Mouse (Mus musculus) heart, postnatal 0 days (tissue): ENCODE measurements around the gene Ier5l. TPM values are rescaled to one million over a fixed set of nuclear protein-coding genes. Genes with fewer than 3 reads are reported as not detected.

ENCODE experiments used
- ATAC-seq: fragments of 200-750 bp; cut with Nextera tagmentation; 2 replicates; pipeline ENCODE4 v1.8.0; 2017; ENCODE audit warnings: low read depth, moderate number of reproducible peaks, moderate library complexity; ENCODE audit not compliant: insufficient read depth
- DNase-seq: peaks from one replicate; pipeline ENCODE4 v3.0.0-alpha.2; 2016; ENCODE audit warnings: low spot score
- H3K27ac ChIP-seq: fragments of 300-500 bp; sonication (generic); 2 replicates; pipeline ENCODE4 v1.5.1; 2014; ENCODE audit warnings: low read depth, mild to moderate bottlenecking
- H3K27me3 ChIP-seq: fragments of 300-500 bp; sonication (generic); 2 replicates; pipeline ENCODE4 v1.6.1; 2014; ENCODE audit warnings: low read length, mixed read lengths; ENCODE audit not compliant: control insufficient read depth, insufficient read depth
- H3K36me3 ChIP-seq: fragments of 300-500 bp; sonication (generic); replicated peaks from 2 replicates; pipeline ENCODE4 v1.6.1; 2014; ENCODE audit warnings: low read length, mixed read lengths; ENCODE audit not compliant: control insufficient read depth, insufficient read depth
- H3K4me1 ChIP-seq: fragments of 300-500 bp; sonication (generic); 2 replicates; pipeline ENCODE4 v1.6.1; 2014; ENCODE audit warnings: antibody characterized with exemption; ENCODE audit not compliant: control insufficient read depth, insufficient read depth
- H3K4me2 ChIP-seq: fragments of 300-500 bp; sonication (generic); 2 replicates; pipeline ENCODE4 v1.6.1; 2014; ENCODE audit warnings: low read depth, mild to moderate bottlenecking, low read length, moderate library complexity
- H3K4me3 ChIP-seq: fragments of 300-500 bp; sonication (generic); 2 replicates; pipeline ENCODE4 v1.5.1; 2014; ENCODE audit warnings: low read depth, low read length
- H3K9ac ChIP-seq: fragments of 300-500 bp; sonication (generic); replicated peaks from 2 replicates; pipeline ENCODE4 v1.6.1; 2014; ENCODE audit warnings: low read depth, low read length, mixed read lengths
- H3K9me3 ChIP-seq: fragments of 300-500 bp; sonication (generic); replicated peaks from 2 replicates; pipeline ENCODE4 v1.6.1; 2016; ENCODE audit warnings: low read length; ENCODE audit not compliant: control insufficient read depth
- CTCF ChIP-seq: IDR thresholded peaks from 2 replicates; pipeline ENCODE4 v1.5.1; 2016; ENCODE audit warnings: antibody characterized with exemption, control low read depth, low read depth
- EP300 ChIP-seq: IDR thresholded peaks from 2 replicates; pipeline ENCODE4 v1.6.1; 2016; ENCODE audit warnings: antibody characterized with exemption, low read depth
- WGBS: fragments of 180-500 bp; shearing (Covaris S2); extraction: QIAGEN DNeasy Blood & Tissue Kit; methylation state at CpG from one replicate; pipeline ENCODE4 v1.1.7; 2014; 5-methylcytosine and 5-hydroxymethylcytosine counted together
- polyA plus RNA-seq: library from polyadenylated mRNA; unstranded; fragments of >200 nt; fragmentation: Nextera tagmentation; extraction: Ambion mirVana; gene quantifications from 2 replicates; pipeline ENCODE4 v1.2.1, GENCODE M21; 2015
- total RNA-seq: library from RNA; depleted of rRNA; stranded (reverse); fragments of >200 nt; gene quantifications from 2 replicates; pipeline ENCODE4 v1.2.3, GENCODE M21; 2014; ENCODE audit warnings: low replicate concordance; rRNA removed

Ier5l gene
- total RNA-seq (12.4 and 12.5 TPM in 2 replicates), polyA plus RNA-seq (0.94 and 1.2 TPM in 2 replicates)

DNA sequence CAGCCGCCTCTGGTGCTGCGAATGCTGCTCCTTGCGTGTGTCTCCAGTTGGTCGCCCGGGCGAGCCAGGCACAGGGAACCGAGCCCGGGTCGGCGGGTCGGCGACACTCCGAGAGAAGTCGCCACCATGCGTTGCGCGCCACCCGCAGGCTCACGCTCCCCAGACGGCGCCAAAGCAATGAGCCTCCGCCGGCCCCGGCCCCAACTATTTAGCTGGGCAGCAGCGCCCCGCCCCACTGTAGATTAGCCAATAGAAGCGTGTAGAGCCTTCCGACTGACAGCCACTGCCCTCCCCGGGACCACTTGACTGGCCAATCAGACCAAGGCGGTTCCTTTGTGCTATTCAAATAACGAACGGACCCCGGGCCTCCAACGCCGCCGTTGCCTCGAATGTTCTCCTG, at the start of gene Ier5l:
Gene Ier5l (minus strand): TSS at position 181 of the 400 bp plus-strand sequence.
- WGBS = 1% methylated on average over 37 of the region's 37 CpGs
- TF ChIP-seq EP300 = no peak
- no peak for TF ChIP-seq CTCF

DNA sequence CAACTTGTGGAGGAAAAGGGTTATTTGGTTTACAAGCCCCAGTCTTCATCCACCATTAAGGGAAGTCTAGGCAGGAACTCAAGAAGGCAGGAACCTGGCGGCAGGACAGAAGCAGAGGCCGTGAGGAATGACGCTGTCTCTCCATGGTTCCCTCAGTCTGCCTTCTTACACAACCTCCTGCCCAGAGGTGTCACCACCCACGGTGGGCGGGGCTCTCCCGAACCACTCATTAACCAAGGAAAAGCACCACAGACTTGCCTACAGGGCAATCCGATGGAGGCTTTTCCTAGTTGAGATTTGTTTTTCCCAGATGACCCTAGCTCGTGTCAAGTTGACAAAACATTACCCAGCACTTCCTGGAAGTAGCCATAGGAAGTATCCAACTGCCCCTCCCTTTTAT, 49.7 kb upstream of the Ier5l start:
- Histone ChIP-seq H3K4me3 (no peak overlapping the region), H3K4me1 (no peaks in the 10 kb centered on the region), H3K9ac (no peak overlapping the region), H3K9me3 (no peaks in the 10 kb centered on the region), H3K4me2 (no peak overlapping the region), H3K27ac (no peak overlapping the region), H3K36me3 (no peaks in the 10 kb centered on the region), H3K27me3 (no peaks in the 10 kb centered on the region)
- TF ChIP-seq CTCF = no peak
- TF ChIP-seq EP300 = no peak
- ATAC-seq = no peak
- WGBS = 67% methylated on average over 8 of the region's 8 CpGs
- no peak for DNase-seq

More for the DNA sequence above, at the start of gene Ier5l:
- H3K4me1 ChIP-seq = peaks cover 10% of the 10 kb centered on the region
- H3K9me3 ChIP-seq = no peaks in the 10 kb centered on the region
- peak within 1 kb of the TSS; percentile 96 for H3K4me2 ChIP-seq
- peak; percentile 85 for ATAC-seq
- peak within 1 kb of the TSS; percentile 89 for H3K9ac ChIP-seq
- H3K27ac ChIP-seq = peak within 1 kb of the TSS; percentile 91
- DNase-seq = peak; percentile 93
- peak within 1 kb of the TSS; percentile 85 for H3K4me3 ChIP-seq
- no peaks in the 10 kb centered on the region for H3K27me3 ChIP-seq
- H3K36me3 ChIP-seq = no peaks in the 10 kb centered on the region

DNA sequence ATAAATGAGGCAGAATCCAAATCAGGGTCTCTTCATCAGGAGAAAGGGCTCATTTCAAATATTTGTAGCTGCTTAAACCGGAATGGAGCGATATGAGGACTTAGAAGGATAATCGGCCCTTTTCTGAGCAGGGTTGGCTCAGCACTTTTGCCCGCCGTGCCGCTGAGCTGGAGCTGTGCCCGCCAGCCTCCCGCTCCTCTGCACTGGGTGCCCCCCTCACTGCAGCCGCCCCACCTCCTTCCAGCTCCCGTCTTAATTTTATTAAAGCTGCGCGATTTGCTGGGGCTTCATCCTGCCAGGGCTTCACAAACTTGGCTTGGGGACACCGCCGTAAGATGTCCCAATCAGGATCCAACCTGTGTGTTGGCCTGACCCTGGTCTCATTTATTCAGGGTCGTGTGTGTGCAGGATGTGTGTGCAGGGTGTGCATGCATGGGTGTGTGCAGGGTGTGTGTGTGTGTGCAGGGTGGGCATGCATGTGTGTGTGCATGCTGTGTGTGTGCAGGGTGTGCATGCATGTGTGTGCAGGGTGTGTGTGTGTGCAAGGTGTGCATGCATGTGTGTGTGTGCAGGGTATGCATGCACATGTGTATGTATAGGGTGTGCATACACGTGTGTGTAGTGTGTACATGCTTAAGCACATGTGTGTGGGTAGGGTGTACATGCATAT, 36.8 kb upstream of the Ier5l start:
- H3K27me3 ChIP-seq = no peaks in the 10 kb centered on the region
- no peak overlapping the region for H3K9ac ChIP-seq
- no peaks in the 10 kb centered on the region for H3K4me1 ChIP-seq
- ATAC-seq (no peak), DNase-seq (no peak)
- no peak overlapping the region for H3K4me2 ChIP-seq
- WGBS = 73% methylated on average over 16 of the region's 16 CpGs
- H3K27ac ChIP-seq = no peak overlapping the region
- H3K4me3 ChIP-seq = no peak overlapping the region
- no peaks in the 10 kb centered on the region for H3K9me3 ChIP-seq
- H3K36me3 ChIP-seq = no peaks in the 10 kb centered on the region
- TF ChIP-seq EP300 (no peak), CTCF (no peak)

DNA sequence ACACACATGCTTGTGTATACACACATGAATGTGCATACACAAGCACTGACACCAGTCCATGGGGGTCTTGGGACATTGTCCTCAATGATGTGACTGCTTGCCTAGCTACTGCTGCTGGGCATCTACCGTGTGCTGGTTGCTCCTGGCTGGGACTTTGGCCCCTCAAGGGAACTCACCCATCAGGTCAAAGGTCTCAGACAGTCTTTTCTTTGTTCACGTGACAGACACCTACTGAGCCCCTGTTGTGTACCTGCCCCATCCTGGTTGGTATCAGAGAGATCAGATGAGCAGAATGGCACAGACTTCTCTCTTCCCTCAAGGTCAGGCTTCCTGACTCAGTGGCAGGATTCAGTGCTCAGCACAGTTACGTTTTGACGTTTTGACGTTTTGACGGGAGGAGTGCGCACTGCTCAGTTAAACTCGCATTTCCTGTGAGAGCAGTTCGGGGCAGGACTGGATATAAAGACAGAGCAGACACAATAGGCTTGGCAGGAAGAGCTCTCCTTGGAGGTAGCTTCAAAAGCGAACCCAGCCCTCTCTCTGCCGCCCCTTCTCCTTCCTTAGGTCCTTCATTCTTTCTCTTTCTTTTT, 33.2 kb upstream of the Ier5l start:
- Histone ChIP-seq H3K4me3 (no peak overlapping the region), H3K36me3 (no peaks in the 10 kb centered on the region), H3K4me2 (no peak overlapping the region), H3K9me3 (no peaks in the 10 kb centered on the region), H3K4me1 (peaks cover 4% of the 10 kb centered on the region; the same call in 1 of the 2 replicates), H3K9ac (no peak overlapping the region), H3K27ac (no peak overlapping the region), H3K27me3 (no peaks in the 10 kb centered on the region)
- 60% methylated on average over 11 of the region's 11 CpGs for WGBS
- ATAC-seq (no peak), DNase-seq (no peak)
- TF ChIP-seq EP300 (no peak), CTCF (no peak)

DNA sequence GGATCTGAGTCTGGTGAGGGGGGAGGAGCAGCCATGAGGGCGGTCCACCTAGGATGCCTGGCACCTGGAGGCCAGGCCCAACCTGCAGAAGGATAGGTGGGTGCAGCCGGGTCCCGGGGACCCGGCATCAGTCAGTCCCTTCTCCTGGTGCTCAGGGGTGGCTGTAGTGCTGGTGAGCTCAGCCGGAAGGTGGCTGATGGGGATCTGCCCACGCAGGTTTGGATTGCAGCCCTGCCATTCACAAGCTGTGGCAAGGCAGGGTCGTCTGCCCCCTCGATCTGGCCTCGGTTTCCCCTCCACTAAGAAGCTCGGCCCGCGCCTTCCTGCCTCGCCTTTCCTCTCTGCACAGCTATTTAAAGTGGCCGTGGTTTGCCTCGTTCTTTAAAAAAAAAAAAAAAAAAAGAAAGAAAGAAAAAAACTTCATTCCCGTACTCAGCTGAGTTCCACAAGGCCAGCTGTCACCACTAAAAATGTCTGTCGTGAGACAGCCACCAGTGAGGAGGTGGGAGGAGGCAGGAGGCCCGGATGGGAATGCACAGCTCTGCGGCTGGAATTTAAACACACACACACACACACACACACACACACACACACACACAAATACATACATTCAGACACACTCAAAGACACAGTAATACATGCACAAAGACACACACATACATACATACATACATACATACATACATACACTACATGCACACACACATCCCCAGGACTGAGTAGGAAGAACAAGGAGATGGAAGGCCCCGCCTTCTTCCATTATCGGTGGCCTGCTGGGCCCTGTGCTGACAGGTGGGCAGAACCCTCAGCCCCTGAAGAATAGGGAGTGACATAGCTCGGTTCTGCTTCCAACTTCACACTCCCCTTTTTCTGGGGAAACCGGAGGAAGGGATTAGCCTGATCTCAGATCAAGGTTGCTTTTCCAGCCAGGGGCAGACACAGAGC, 29.9 kb upstream of the Ier5l start:
- peak; percentile 53 for ATAC-seq
- peak; percentile 10 for DNase-seq
- Histone ChIP-seq H3K9me3 (no peaks in the 10 kb centered on the region), H3K27me3 (no peaks in the 10 kb centered on the region), H3K27ac (0 out of 2 replicates have a peak overlapping the region, but pooled peaks have one; percentile 15), H3K4me2 (0 out of 2 replicates have a peak overlapping the region, but pooled peaks have one; percentile 5), H3K4me3 (no peak overlapping the region), H3K9ac (0 out of 2 replicates have a peak overlapping the region, but pooled peaks have one; percentile 25), H3K4me1 (peaks cover 4% of the 10 kb centered on the region; the same call in 1 of the 2 replicates), H3K36me3 (no peaks in the 10 kb centered on the region)
- 23% methylated on average over 23 of the region's 23 CpGs for WGBS
- TF ChIP-seq EP300 (no peak), CTCF (no peak)
